Mouse (Mus musculus): ENCODE results near the gene Snai1. TPM values are rescaled to one million over a fixed set of nuclear protein-coding genes. Genes with fewer than 3 reads are reported as not detected.

The Snai1 gene
- polyA plus RNA-seq, 1 experiment: not detected

DNA sequence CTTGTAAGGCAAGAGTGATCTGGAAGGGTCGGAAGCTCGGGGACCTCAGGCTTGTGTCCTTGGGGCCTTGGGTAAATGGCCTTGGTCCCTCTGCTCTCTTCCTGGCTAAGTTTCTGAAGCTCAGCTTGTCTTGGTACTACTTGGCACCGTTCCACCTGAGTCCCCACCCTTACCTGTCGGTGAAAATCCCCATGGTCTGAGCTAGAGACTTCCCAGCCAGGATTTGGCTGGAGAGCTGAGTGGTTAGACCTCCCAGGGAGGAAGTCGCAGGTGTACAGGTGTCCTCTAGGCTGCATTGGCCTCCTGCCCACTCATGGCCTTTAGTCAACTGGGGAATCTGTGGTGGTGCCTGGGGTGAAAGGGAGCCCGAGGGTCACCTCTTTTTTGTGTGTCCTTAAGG lies 32.8 kb downstream of the Snai1 start:
- 91% methylated on average over 6 of the region's 6 CpGs for WGBS
- peaks cover 9% of the 10 kb centered on the region for H3K4me1 ChIP-seq (ENCODE audit: control insufficient read depth, insufficient read depth, low read length)
- H3K27ac ChIP-seq (ENCODE audit: insufficient read depth, low read depth, low read length): no peak overlapping the region
- no peak overlapping the region for H3K4me3 ChIP-seq (ENCODE audit: insufficient read depth, low read depth, low read length)
- TF ChIP-seq POLR2A (IDR thresholded peaks at IDR 0.05; ENCODE audit: insufficient read depth, low read depth, low read length): no peak
- TF ChIP-seq CTCF (IDR thresholded peaks at IDR 0.05; ENCODE audit: insufficient read depth, low read depth, low read length): no peak

DNA sequence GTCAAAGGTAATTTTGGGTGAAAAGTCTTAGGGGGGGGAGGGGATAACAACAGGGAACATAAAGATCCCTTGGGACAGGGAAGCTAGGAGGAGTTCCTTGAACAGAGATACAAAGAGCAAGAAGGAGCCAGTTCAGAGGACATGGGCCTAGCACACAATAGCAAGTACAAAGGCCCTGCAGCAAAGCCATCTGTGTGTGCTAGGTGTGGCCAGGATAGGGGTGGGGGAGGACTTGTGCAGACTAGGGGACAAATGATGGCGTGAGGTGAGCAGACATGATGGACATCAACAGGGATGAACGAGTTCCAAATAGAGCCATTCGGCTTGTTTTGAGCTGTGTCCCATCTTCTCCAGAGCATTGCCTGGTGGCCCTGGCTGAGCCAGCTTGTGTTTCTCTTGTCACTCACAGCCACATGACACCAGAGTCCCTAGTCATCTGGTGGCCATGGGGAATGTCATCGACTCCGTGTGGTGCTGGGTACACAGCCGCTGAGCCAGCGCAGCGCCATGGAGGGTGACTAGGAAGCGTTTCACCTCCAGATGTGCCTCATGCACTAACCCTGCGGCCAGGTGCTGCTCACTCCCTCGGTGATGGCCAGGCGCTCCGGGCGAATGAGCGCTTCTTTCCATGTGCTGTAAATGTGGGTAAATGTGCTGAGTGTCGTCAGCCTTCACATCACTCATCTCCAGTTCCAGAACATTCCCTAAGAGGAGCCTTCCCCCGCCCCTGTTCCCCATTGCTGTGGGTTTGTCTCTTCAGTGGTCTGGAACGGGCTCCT lies 33.6 kb downstream of the Snai1 start:
- no peak overlapping the region for H3K4me3 ChIP-seq (ENCODE audit: insufficient read depth, low read depth, low read length)
- TF ChIP-seq CTCF (IDR thresholded peaks at IDR 0.05; ENCODE audit: insufficient read depth, low read depth, low read length) (no peak), POLR2A (IDR thresholded peaks at IDR 0.05; ENCODE audit: insufficient read depth, low read depth, low read length) (no peak)
- H3K4me1 ChIP-seq (ENCODE audit: control insufficient read depth, insufficient read depth, low read length): peaks cover 8% of the 10 kb centered on the region; the same call in 1 of the 2 replicates
- 94% methylated on average over 18 of the region's 18 CpGs for WGBS
- no peak overlapping the region for H3K27ac ChIP-seq (ENCODE audit: insufficient read depth, low read depth, low read length)

DNA sequence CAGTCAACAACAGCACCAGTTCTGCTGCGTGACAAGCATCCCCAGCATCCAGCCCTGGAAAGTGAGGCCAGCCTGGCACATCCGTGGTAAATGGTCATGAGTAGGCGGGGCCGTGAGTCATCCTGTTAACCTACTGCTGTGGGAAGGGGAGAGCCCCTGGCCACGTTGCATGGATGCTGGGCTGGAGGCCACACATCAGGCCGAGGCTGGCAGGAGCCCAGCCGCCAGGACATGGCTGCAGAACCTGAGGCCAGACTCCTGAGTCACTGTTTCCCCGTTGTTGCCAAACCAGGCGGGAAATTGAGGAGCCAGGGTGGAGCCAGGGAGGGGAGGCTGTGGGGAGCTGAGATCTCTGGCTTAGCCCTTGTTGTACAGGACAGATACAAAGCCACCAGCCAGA lies 36.8 kb downstream of the Snai1 start:
- 57% methylated on average over 9 of the region's 9 CpGs for WGBS
- TF ChIP-seq CTCF (IDR thresholded peaks at IDR 0.05; ENCODE audit: insufficient read depth, low read depth, low read length) (no peak), POLR2A (IDR thresholded peaks at IDR 0.05; ENCODE audit: insufficient read depth, low read depth, low read length) (no peak)
- H3K27ac ChIP-seq (ENCODE audit: insufficient read depth, low read depth, low read length): no peak overlapping the region
- peaks cover 10% of the 10 kb centered on the region; the same call in 1 of the 2 replicates for H3K4me1 ChIP-seq (ENCODE audit: control insufficient read depth, insufficient read depth, low read length)
- no peak overlapping the region for H3K4me3 ChIP-seq (ENCODE audit: insufficient read depth, low read depth, low read length)

DNA sequence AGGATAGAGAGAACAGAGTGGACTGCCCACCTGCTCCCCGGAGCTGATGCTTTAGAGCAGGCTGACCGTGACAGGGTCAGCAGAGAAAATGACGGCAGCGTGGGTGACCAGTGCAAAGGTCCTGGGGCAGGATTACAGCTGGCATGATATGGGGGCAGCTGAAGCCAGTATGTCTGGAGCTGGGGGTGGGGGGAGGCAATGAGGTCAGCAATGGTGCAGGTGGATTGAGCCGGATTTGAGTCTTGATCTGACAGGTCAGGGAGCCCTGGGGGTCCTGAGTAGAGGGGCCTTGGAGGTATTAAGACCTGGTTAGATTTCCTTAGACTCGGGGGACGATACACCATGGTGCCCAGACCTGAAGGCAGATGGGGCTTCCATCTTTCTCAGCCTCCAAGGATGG lies 37.6 kb downstream of the Snai1 start:
- WGBS: 91% methylated on average over 7 of the region's 7 CpGs
- TF ChIP-seq POLR2A (IDR thresholded peaks at IDR 0.05; ENCODE audit: insufficient read depth, low read depth, low read length): no peak
- TF ChIP-seq CTCF (IDR thresholded peaks at IDR 0.05; ENCODE audit: insufficient read depth, low read depth, low read length): no peak
- no peak overlapping the region for H3K4me3 ChIP-seq (ENCODE audit: insufficient read depth, low read depth, low read length)

DNA sequence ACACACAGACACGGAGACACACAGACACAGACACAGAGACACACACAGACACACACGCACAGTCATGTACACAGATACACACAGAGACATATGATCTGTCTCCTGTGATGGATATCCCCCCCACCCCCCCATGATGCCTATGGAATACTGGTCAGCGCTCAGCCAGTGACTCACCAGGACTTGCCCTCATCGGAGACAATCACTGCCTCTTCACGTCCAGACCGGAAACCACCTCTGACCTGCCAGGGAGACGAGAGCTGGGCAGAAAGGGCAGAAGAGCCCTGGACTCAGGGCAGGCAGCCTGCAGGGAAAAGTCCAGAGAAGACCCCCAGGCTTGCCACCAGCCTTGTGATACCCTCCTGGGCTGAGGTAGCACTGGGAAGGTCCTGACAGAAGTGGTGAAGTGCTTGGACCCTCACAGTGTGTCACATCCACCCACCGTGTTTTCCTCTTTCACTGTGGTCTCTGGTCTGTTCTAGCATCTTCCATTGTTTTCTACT lies 38.2 kb downstream of the Snai1 start:
- WGBS: 85% methylated on average over 8 of the region's 8 CpGs
- TF ChIP-seq POLR2A (IDR thresholded peaks at IDR 0.05; ENCODE audit: insufficient read depth, low read depth, low read length) (no peak), CTCF (IDR thresholded peaks at IDR 0.05; ENCODE audit: insufficient read depth, low read depth, low read length) (no peak)
- Histone ChIP-seq H3K27ac (ENCODE audit: insufficient read depth, low read depth, low read length) (no peak overlapping the region), H3K4me1 (ENCODE audit: control insufficient read depth, insufficient read depth, low read length) (0 out of 2 replicates have a peak, but pooled peaks cover 2% of the 10 kb centered on the region), H3K4me3 (ENCODE audit: insufficient read depth, low read depth, low read length) (no peak overlapping the region)

More for the DNA sequence above, 37.6 kb downstream of the Snai1 start:
- H3K4me1 ChIP-seq (ENCODE audit: control insufficient read depth, insufficient read depth, low read length): 0 out of 2 replicates have a peak, but pooled peaks cover 3% of the 10 kb centered on the region
- H3K27ac ChIP-seq (ENCODE audit: insufficient read depth, low read depth, low read length): no peak overlapping the region

DNA sequence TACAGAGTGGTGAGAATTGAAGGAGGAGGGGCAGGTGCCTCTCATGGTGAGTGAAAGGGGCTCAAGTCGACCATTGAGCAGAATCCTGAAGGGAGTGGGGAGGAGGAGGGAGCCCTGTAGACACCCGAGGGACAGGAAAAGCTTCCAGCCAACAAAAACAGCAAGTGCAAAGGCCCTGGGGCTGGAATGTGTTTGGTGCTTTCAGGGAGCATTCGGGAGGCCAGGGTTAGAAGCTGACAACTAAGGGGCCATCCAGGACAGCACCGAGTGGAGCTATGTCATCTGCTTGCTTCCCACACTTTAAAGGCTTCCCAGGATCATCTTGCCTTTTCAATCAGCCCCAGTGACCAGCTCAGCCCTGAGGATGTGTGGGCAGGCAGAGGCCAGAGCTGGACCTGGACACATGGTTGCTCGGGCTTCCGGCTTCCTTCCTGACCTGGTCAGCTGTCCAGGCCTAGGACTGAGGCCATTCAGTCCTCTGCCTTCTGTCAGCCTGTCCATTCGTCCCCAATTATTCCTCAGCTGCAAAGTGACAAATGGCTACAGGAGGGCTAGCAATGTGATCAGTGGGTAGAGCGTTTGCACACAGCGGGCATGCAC lies 39.3 kb downstream of the Snai1 start:
- Histone ChIP-seq H3K27ac (ENCODE audit: insufficient read depth, low read depth, low read length) (no peak overlapping the region), H3K4me1 (ENCODE audit: control insufficient read depth, insufficient read depth, low read length) (0 out of 2 replicates have a peak, but pooled peaks cover 2% of the 10 kb centered on the region), H3K4me3 (ENCODE audit: insufficient read depth, low read depth, low read length) (no peak overlapping the region)
- WGBS: 73% methylated on average over 9 of the region's 9 CpGs
- TF ChIP-seq CTCF (IDR thresholded peaks at IDR 0.05; ENCODE audit: insufficient read depth, low read depth, low read length) (no peak), POLR2A (IDR thresholded peaks at IDR 0.05; ENCODE audit: insufficient read depth, low read depth, low read length) (no peak)

DNA sequence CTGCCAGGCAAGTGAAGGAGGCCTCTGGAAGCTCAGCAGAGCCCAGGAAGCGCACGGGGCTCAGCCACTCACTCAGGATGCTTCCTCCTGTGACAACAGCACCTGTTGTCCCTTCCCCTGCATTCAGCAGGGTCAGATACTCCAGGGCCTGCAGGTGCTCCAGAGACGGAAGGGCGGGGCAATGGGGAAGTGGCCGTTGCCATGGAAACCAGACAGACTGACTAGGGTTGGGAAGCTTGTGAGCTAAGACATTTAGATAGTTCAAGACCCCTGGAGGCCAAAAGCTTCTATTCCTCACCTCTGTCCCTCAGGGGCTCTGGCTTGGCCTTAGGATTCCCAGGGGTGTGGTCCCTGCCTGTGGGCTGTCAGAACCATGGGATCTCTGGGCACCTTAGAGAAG lies 40.5 kb downstream of the Snai1 start:
- H3K4me3 ChIP-seq (ENCODE audit: insufficient read depth, low read depth, low read length): no peak overlapping the region
- H3K4me1 ChIP-seq (ENCODE audit: control insufficient read depth, insufficient read depth, low read length): 0 out of 2 replicates have a peak, but pooled peaks cover 2% of the 10 kb centered on the region
- TF ChIP-seq CTCF (IDR thresholded peaks at IDR 0.05; ENCODE audit: insufficient read depth, low read depth, low read length) (no peak), POLR2A (IDR thresholded peaks at IDR 0.05; ENCODE audit: insufficient read depth, low read depth, low read length) (no peak)
- no peak overlapping the region for H3K27ac ChIP-seq (ENCODE audit: insufficient read depth, low read depth, low read length)
- 66% methylated on average over 5 of the region's 5 CpGs for WGBS

DNA sequence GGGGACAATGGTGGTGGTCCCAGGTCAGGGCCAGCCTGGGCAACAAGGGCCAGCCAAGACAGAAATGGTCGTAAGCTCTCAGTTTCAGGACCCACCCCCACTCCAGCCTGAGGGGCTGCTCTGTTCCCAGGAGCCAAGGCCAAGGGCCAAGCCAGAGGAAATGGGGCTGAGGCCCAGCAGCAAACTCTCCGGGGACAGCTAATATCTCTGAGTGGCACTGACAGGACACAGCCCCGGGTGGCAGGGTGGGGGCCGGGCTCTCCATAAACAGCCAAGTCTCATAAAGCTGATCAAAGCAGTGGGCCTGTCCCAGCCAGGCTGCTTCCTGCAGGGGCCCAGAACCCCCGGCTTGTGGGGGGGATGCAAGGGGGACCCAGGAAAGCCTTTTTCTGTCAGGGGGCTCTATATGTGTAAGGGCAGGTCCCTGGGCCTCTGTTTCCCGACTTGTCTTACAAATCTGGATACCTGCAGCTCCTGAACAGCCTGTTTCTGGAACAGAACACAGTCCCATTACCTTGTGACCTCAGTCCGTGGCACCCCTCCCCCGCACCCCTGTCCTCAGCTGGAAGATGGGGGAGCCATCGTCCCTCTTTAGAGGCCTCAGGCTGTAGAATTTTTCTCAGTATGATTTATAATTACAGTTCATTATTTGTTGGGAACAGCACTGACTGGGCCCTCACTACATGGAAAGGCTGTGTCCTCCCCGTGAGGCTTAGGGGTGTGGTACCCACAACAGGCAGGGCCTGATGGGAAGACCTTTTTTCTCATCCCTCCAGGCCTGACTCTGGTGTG lies 45.4 kb downstream of the Snai1 start:
- TF ChIP-seq CTCF (IDR thresholded peaks at IDR 0.05; ENCODE audit: insufficient read depth, low read depth, low read length): no peak
- no peak for TF ChIP-seq POLR2A (IDR thresholded peaks at IDR 0.05; ENCODE audit: insufficient read depth, low read depth, low read length)
- Histone ChIP-seq H3K4me1 (ENCODE audit: control insufficient read depth, insufficient read depth, low read length) (peaks cover 6% of the 10 kb centered on the region; the same call in 1 of the 2 replicates), H3K4me3 (ENCODE audit: insufficient read depth, low read depth, low read length) (no peak overlapping the region), H3K27ac (ENCODE audit: insufficient read depth, low read depth, low read length) (no peak overlapping the region)
- 64% methylated on average over 10 of the region's 10 CpGs for WGBS

All from olfactory bulb, adult 2 months (tissue).